Mouse (Mus musculus) liver, adult 2 months (tissue): ENCODE measurements at regions not wholly inside any gene's neighbourhood (a gene's known extent, or its start where the extent isn't known, plus 50 kb on each side); places are given as distances from the start of the nearest gene placed in this dataset.

Experiments used
- DNase-seq: peaks from one replicate; pipeline ENCODE4 v3.0.0-alpha.2; 2011; ENCODE audit warnings: low read depth, low spot score; ENCODE audit errors: extremely low read depth
- H3K27ac ChIP-seq: fragments of 200-500 bp; replicated peaks from 2 replicates; pipeline ENCODE4 v1.5.1; 2012; ENCODE audit warnings: low read depth, mild to moderate bottlenecking, control low read depth, inconsistent platforms, low read length; ENCODE audit not compliant: insufficient read depth
- H3K27me3 ChIP-seq: fragments of 200-500 bp; 2 replicates; pipeline ENCODE4 v1.6.1; 2012; ENCODE audit warnings: mild to moderate bottlenecking, moderate library complexity, low read length, inconsistent platforms; ENCODE audit not compliant: control insufficient read depth, insufficient read depth
- H3K36me3 ChIP-seq: fragments of 200-500 bp; 2 replicates; pipeline ENCODE4 v1.6.1; 2012; ENCODE audit warnings: low read length, inconsistent platforms; ENCODE audit not compliant: control insufficient read depth, insufficient read depth
- H3K4me1 ChIP-seq: fragments of 200-500 bp; 2 replicates; pipeline ENCODE4 v1.6.1; 2011; ENCODE audit warnings: low read length; ENCODE audit not compliant: control insufficient read depth, insufficient read depth
- H3K4me3 ChIP-seq: fragments of 200-500 bp; 2 replicates; pipeline ENCODE4 v1.5.1; 2011; ENCODE audit warnings: low read depth, mild to moderate bottlenecking, control low read depth, low read length, moderate library complexity; ENCODE audit not compliant: insufficient read depth
- H3K79me2 ChIP-seq: fragments of 200-500 bp; 2 replicates; pipeline ENCODE4 v1.6.1; 2012; ENCODE audit warnings: inconsistent platforms, mild to moderate bottlenecking, low read length, moderate library complexity; ENCODE audit not compliant: control insufficient read depth, insufficient read depth
- H3K9ac ChIP-seq: fragments of 200-500 bp; 2 replicates; pipeline ENCODE4 v1.6.1; 2012; ENCODE audit warnings: low read depth, mild to moderate bottlenecking, control low read depth, inconsistent platforms, low read length
- CTCF ChIP-seq: fragments of 200-500 bp; IDR thresholded peaks from 2 replicates; pipeline ENCODE4 v1.5.1; 2011; ENCODE audit warnings: low read depth, low read length, control low read depth
- POLR2A ChIP-seq: fragments of 200-500 bp; IDR thresholded peaks from 2 replicates; pipeline ENCODE4 v1.6.1; 2011; ENCODE audit warnings: low read length, control low read depth; ENCODE audit not compliant: insufficient read depth; ENCODE audit errors: extremely low read depth
- WGBS: fragments of 180-500 bp; shearing (Covaris S2); methylation state at CpG from one replicate; pipeline ENCODE4 v1.1.7; 2018; 5-methylcytosine and 5-hydroxymethylcytosine counted together

DNA sequence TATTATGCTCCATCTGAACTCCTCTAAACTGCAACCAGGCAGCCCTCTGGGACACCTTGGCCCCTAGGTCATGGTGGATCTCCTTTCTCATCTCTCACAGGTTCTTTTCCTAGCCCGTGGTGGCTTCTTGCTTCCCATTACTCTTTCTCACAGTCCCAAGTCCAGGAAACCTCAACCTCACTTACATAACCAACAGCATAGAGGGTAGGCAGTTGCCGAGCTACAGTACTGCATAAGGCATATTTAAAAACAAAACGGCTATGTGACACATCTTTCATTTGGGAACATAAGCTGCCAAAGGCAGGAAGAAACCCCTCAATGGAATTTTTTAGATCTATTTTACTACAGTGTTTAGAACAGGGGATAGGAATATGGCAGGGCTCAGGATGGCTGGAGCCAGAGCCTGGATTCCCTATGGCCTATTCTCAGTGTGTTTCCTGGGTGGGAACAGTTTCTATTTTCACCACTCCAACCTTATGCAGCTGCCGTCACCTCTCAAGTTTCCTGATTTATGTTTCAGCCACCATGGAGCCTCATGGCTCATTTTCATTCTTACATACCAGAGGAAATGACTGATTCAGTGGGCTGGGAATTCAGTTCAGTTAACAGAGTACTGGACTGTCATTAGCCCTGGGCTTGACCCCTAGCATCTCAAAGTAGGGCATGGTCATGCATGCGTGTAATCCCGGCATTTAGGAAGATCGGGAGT is 726.9 kb upstream of the Lrrc6 start:
- Histone ChIP-seq H3K79me2 (no peaks in the 10 kb centered on the region), H3K27me3 (no peaks in the 10 kb centered on the region), H3K4me1 (no peaks in the 10 kb centered on the region), H3K4me3 (no peak overlapping the region), H3K27ac (no peak overlapping the region), H3K36me3 (no peaks in the 10 kb centered on the region), H3K9ac (no peak overlapping the region)
- no peak for DNase-seq
- no peak for TF ChIP-seq POLR2A
- TF ChIP-seq CTCF, result no peak
- WGBS, result 84% methylated on average over 7 of the region's 7 CpGs

DNA sequence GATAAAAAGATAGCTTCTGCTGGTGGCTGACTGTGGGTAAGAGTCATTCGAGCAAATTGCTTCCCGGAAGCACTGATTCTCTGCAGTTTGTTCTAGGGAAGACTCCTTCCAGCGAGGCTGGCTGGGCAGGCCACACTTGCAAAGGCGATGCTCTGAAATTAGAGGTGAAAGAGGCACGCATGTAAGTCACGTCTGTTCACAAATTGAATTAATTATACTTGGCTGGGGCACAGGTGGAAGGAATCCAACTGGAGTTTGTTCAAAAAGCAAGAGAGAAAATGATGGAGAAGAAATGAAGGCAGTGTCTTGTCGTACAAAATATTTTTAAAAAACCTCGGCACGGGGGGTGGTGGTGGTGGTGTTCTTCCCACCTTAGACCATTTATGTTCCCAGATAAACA is 726.2 kb upstream of the Lrrc6 start:
- 86% methylated on average over 9 of the region's 9 CpGs for WGBS
- Histone ChIP-seq H3K4me1 (no peaks in the 10 kb centered on the region), H3K4me3 (no peak overlapping the region), H3K9ac (no peak overlapping the region), H3K27me3 (no peaks in the 10 kb centered on the region), H3K36me3 (no peaks in the 10 kb centered on the region), H3K27ac (no peak overlapping the region), H3K79me2 (no peaks in the 10 kb centered on the region)
- TF ChIP-seq POLR2A (no peak), CTCF (no peak)
- no peak for DNase-seq
